Mouse (Mus musculus): ENCODE measurements around the gene Asphd1. TPM values are rescaled to one million over a fixed set of nuclear protein-coding genes. Genes with fewer than 3 reads are reported as not detected.
A peak's percentile ranks its signal among the peaks of the same experiment; 100 is the strongest.

Asphd1 gene
- total RNA-seq, 2 experiments from 2014 or later, result 51.4 to 55.8 TPM

GRCm38 (mm10) chr7:126949793-126950646, 638 bp upstream of the Asphd1 start, which contains the start of gene Sez6l2:
Gene Sez6l2, plus strand, starts transcription at chr7:126950563.
- no peak for TF ChIP-seq CTCF (IDR thresholded peaks at IDR 0.05)
- intact Hi-C loops (cut with DNase I), result loop anchor here (2.0 to 10.0 kb wide), 4 partner anchors 65 to 152 kb away; partner anchors contain the start of genes Maz and Taok2
- DNase-seq (ENCODE audit: extremely low spot score in 1 of 2, low spot score in 2 of 2), result peak; percentile 82 to 83
- Histone ChIP-seq H3K4me3 (peak within 1 kb of the TSS; percentile 79), H3K27ac (peak within 1 kb of the TSS; percentile 93)

- peak overlapping the region; percentile 79 for H3K4me3 ChIP-seq
- peak overlapping the region; percentile 93 for H3K27ac ChIP-seq
- DNase-seq (ENCODE audit: extremely low spot score in 1 of 2, low spot score in 2 of 2), result no peak
- TF ChIP-seq CTCF (IDR thresholded peaks at IDR 0.05), result no peak
- intact Hi-C loops (cut with DNase I), result loop anchor here (2.0 to 5.0 kb wide), 2 partner anchors 64 to 154 kb away; partner anchors contain the start of gene Taok2
Measured at GRCm38 (mm10) chr7:126948626-126949025, 756 bp downstream of the Asphd1 start.

- TF ChIP-seq CTCF (IDR thresholded peaks at IDR 0.05), result peak; percentile 59
- DNase-seq (ENCODE audit: extremely low spot score in 1 of 2, low spot score in 2 of 2), result no peak
- no peak overlapping the region for H3K4me3 ChIP-seq
- intact Hi-C loops (cut with DNase I), result loop anchor here (5.0 kb wide), 1 partner anchor 156 kb away; no protein-coding TSS in a partner anchor
- H3K27ac ChIP-seq, result 0 out of 2 replicates have a peak overlapping the region, but pooled peaks have one; percentile 5
Measured at GRCm38 (mm10) chr7:126946530-126946929, 2.9 kb downstream of the Asphd1 start.

GRCm38 (mm10) chr7:126941801-126942200, 7.6 kb downstream of the Asphd1 start:
- DNase-seq (ENCODE audit: extremely low spot score in 1 of 2, low spot score in 2 of 2), result peak in 1 of 2 experiments; percentile 37
- intact Hi-C loops (cut with DNase I), result no loop called here
- Histone ChIP-seq H3K27ac (peak overlapping the region; percentile 74), H3K4me3 (peak overlapping the region; percentile 21)
- TF ChIP-seq CTCF (IDR thresholded peaks at IDR 0.05), result no peak

GRCm38 (mm10) chr7:126941171-126941570, 8.2 kb downstream of the Asphd1 start:
- DNase-seq (ENCODE audit: extremely low spot score in 1 of 2, low spot score in 2 of 2), result no peak
- Histone ChIP-seq H3K27ac (peak overlapping the region; percentile 75), H3K4me3 (no peak overlapping the region)
- intact Hi-C loops (cut with DNase I), result no loop called here
- no peak for TF ChIP-seq CTCF (IDR thresholded peaks at IDR 0.05)

GRCm38 (mm10) chr7:126932652-126933051, 16.7 kb downstream of the Asphd1 start:
- intact Hi-C loops (cut with DNase I), result no loop called here
- Histone ChIP-seq H3K4me3 (no peak overlapping the region), H3K27ac (no peak overlapping the region)
- DNase-seq (ENCODE audit: extremely low spot score in 1 of 2, low spot score in 2 of 2), result no peak
- no peak for TF ChIP-seq CTCF (IDR thresholded peaks at IDR 0.05)

- intact Hi-C loops (cut with DNase I), result loop anchor here (5.0 kb wide), 1 partner anchor 47 kb away; the partner anchor contains the start of gene Taok2
- no peak for DNase-seq (ENCODE audit: extremely low spot score in 1 of 2, low spot score in 2 of 2)
- H3K27ac ChIP-seq, result peak overlapping the region; percentile 80
- H3K4me3 ChIP-seq, result peak overlapping the region; percentile 95
- TF ChIP-seq CTCF (IDR thresholded peaks at IDR 0.05), result no peak
Measured at GRCm38 (mm10) chr7:126929046-126929445, 20.3 kb downstream of the Asphd1 start.

- peak; percentile 93 to 94 for DNase-seq (ENCODE audit: extremely low spot score in 1 of 2, low spot score in 2 of 2)
- intact Hi-C loops (cut with DNase I), result loop anchor here (5.0 kb wide), 1 partner anchor 46 kb away; the partner anchor contains the start of gene Taok2
- Histone ChIP-seq H3K4me3 (peak within 1 kb of the TSS; percentile 95), H3K27ac (peak within 1 kb of the TSS; percentile 80)
- no peak for TF ChIP-seq CTCF (IDR thresholded peaks at IDR 0.05)
Measured at GRCm38 (mm10) chr7:126928384-126929037, 20.9 kb downstream of the Asphd1 start, which contains the start of gene Kctd13. Gene Kctd13, plus strand, starts transcription at chr7:126928879.

- TF ChIP-seq CTCF (IDR thresholded peaks at IDR 0.05), result no peak
- H3K27ac ChIP-seq, result no peak overlapping the region
- H3K4me3 ChIP-seq, result no peak overlapping the region
- DNase-seq (ENCODE audit: extremely low spot score in 1 of 2, low spot score in 2 of 2), result no peak
- intact Hi-C loops (cut with DNase I), result loop anchor here (5.0 kb wide), 1 partner anchor 44 kb away; the partner anchor contains the start of gene Taok2
Measured at GRCm38 (mm10) chr7:126926299-126926698, 23.1 kb downstream of the Asphd1 start.

GRCm38 (mm10) chr7:126923999-126924398, 25.4 kb downstream of the Asphd1 start:
- intact Hi-C loops (cut with DNase I), result no loop called here
- peak overlapping the region; percentile 77 for H3K27ac ChIP-seq
- no peak for DNase-seq (ENCODE audit: extremely low spot score in 1 of 2, low spot score in 2 of 2)
- TF ChIP-seq CTCF (IDR thresholded peaks at IDR 0.05), result no peak
- H3K4me3 ChIP-seq, result no peak overlapping the region

- Histone ChIP-seq H3K4me3 (no peak within 1 kb of the TSS), H3K27ac (peak within 1 kb of the TSS; percentile 77)
- TF ChIP-seq CTCF (IDR thresholded peaks at IDR 0.05), result no peak
- no peak for DNase-seq (ENCODE audit: extremely low spot score in 1 of 2, low spot score in 2 of 2)
- intact Hi-C loops (cut with DNase I), result no loop called here
Measured at GRCm38 (mm10) chr7:126922624-126923060, 26.7 kb downstream of the Asphd1 start, which contains the start of gene Tmem219. Gene Tmem219, minus strand, starts transcription at chr7:126922917.
